Mouse (Mus musculus): ENCODE data around the gene Nsun6.

The Nsun6 gene

GRCm38 (mm10) chr2:14989350-14989749 lies 65.5 kb downstream of the Nsun6 start:
- peak; percentile 59 for DNase-seq

- peak; percentile 41 for DNase-seq
Observed at GRCm38 (mm10) chr2:14988451-14988850, 66.4 kb downstream of the Nsun6 start.

GRCm38 (mm10) chr2:14984029-14984428 lies 70.8 kb downstream of the Nsun6 start:
- no peak for DNase-seq

GRCm38 (mm10) chr2:14961493-14961892 lies 93.4 kb downstream of the Nsun6 start:
- DNase-seq = no peak

- DNase-seq = no peak
Observed at GRCm38 (mm10) chr2:14960963-14961488, 93.8 kb downstream of the Nsun6 start.

GRCm38 (mm10) chr2:14953090-14953489 lies 101.8 kb downstream of the Nsun6 start:
- no peak for DNase-seq

Data from thymus, postnatal 25 days (tissue).